Mouse (Mus musculus): ENCODE measurements at regions not wholly inside any gene's neighbourhood (a gene's known extent, or its start where the extent isn't known, plus 50 kb on each side); places are given as distances from the start of the nearest gene placed in this dataset.

- no peak for DNase-seq
Observed at GRCm38 (mm10) chr6:99979614-99980013, 253.4 kb upstream of the Prok2 start.

DNA sequence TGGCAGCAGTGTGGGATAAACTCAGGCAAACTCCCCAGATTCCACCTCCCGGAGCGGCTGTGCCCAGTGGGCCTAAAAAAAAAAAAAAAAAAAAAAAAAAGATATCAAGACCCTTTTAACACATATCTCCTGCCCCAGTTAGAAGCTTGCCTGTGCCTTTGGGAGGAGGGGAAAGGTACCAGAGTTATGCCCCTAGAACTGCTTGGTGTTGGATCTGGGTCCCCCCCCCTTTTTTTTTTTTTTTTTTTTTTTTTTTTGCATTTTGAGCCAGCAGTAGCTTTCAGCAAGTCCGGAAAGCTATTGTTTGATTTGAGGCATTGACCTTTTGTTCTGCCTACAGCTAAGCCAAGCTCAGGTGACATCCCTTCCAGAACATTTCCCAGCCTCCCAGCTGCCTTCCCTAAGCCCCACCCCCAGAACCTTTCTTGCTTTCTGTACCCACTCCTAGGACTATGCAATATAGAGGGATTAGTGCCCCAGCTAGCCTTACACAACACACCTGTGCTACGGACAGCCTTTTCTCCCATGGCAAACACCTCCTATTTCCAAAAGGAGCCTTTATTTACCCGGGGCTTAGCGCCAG is 252.1 kb upstream of the Prok2 start:
- no peak for DNase-seq

GRCm38 (mm10) chr6:99976144-99976543 is 250.0 kb upstream of the Prok2 start:
- DNase-seq = no peak

GRCm38 (mm10) chr6:99975486-99975885 is 249.3 kb upstream of the Prok2 start:
- no peak for DNase-seq

GRCm38 (mm10) chr6:99974464-99974863 is 248.3 kb upstream of the Prok2 start:
- DNase-seq = peak; percentile 21

DNA sequence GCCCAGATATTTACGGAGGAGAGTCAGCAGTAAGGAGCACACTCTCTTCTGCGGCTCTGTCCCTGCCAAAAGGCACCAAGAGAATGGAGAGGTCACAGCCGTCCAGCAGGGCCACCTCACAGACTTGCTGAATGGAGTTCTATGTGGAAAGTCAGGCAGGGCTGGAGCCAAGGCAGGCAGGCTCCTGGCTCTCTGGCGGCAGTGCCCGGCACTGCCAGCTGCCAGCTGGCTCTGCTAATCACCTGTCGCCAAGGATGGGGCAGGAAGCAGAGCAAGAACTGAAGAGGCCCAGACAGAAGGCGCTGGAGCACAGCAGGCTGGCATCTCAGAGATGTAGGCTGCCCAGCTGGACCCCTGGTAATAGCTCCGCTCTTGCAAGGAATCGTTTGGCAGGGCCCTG is 245.2 kb upstream of the Prok2 start:
- no peak for DNase-seq

DNA sequence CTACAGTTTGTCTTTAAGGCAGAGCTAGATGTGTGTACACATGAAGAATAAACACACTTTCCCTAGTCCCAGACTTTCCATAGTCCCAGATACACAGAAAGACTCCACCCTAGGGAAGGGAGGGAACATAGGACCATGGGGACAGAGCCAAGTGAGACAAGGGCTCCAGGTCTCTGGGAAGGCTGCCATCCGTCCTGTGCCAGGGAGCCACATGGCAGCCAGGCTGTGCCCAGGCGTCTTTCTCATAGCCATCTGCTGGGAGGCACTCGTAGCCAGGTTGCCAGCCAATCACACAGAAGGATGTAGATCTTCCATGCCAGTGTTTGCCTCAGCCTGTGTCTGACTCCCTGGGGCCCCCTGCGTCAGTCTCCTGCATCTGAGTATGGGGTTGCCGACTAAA is 242.7 kb upstream of the Prok2 start:
- peak; percentile 37 for DNase-seq

DNA sequence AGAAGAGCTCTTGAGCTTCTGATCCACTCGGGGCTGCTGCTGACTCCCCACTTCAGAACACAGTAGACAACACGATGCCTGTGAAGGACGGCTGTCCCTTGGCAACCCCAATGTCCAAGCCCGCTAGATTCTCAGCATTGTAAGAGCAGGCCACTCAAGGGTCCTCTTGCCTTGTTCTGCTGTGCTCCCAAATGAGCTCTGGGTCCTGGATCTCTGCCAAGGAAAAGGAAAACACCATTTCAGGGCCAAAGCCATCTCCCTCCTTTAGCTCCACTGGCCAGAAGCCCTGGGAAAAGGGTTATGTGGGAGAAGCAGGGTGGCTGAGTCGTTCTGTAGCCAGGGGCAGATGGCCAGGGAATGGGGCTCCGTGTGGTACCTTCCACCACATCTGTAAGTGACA is 241.3 kb upstream of the Prok2 start:
- DNase-seq = peak; percentile 73

DNA sequence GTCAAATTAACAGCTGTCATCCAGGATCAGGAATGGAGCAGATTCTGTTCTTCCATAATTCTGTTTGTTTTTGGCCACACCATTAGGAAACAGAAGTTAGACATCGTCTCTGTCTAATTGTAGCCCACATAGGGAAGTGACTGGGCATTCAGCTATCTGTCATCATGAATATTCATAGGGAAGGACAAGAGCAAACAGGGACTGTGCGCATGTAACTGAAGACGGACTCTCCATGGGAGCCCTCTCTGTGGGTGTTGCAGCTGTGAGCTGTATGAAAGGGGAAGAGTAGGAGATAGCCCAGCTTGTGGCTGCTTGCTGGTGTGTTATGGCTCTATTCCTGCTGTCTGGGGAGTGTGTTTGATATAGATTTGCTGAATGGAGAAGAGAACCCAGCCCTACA is 238.3 kb upstream of the Prok2 start:
- no peak for DNase-seq

DNA sequence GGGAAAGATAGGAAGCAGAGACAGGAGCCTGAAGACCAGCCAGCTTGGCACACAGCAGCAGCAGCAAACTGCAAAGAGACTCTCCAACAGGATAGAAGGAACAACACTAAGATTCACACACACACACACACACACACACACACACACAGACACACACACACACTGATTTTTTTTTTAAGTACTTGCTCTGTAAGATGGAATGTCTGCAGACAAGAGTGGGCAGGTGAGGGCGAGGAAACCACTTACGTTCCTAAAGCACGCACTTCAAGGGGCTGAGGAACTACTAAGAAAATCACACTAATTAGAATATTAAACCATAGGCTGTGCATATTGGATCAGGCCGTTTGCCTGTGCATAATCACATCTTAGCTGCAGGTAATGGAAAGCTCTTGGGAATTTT is 237.8 kb upstream of the Prok2 start:
- DNase-seq = no peak

DNA sequence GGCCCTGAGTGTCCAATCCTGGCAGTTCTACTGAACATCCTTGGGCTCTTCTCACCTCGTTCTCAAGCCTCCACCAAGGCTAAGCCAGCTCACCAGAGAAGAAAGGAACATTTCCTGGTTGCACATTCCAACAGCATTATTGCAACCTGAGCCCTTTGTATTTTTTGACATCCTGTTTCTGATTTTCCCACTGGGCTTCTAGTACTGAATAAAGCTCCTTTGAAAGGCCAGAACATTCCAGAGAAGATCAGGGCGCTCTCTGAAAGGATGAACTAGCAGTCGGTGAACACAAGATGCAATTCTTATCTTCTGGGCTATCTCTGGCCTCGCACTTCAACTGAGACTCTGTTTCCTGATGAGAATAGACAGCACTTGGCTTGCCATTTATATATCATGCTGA is 233.2 kb upstream of the Prok2 start:
- DNase-seq = no peak

- peak; percentile 55 for DNase-seq
Observed at GRCm38 (mm10) chr6:99954832-99955830, 228.9 kb upstream of the Prok2 start.

- no peak for DNase-seq
Observed at GRCm38 (mm10) chr6:99953980-99954776, 228.0 kb upstream of the Prok2 start.

DNA sequence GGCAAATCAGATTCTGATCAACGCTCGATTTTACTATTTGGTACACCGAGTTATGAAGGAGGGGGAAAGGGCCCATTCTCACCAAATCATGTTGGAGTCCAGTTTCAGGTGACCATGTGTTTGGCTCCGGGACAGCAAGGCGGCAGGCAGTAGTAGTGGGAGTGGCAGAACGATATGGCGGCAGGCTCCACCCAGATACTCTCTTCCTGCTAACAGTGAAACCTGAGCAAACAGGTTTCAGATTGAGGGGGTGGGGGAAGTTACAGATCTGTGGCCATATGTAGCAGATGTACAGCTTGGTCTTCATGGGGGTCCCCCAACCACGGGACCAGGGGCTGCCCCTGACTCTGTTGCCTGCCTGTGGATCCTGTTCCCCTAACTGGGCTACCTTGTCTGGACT is 224.6 kb upstream of the Prok2 start:
- no peak for DNase-seq

- no peak for DNase-seq
Observed at GRCm38 (mm10) chr6:99946917-99947316, 220.7 kb upstream of the Prok2 start.

- DNase-seq = no peak
Observed at GRCm38 (mm10) chr6:99946481-99946880, 220.3 kb upstream of the Prok2 start.

GRCm38 (mm10) chr6:99945691-99946090 is 219.5 kb upstream of the Prok2 start:
- no peak for DNase-seq

- DNase-seq = peak; percentile 16
Observed at GRCm38 (mm10) chr6:99942958-99943357, 216.8 kb upstream of the Prok2 start.

GRCm38 (mm10) chr6:99940118-99940517 is 213.9 kb upstream of the Prok2 start:
- DNase-seq = no peak

DNA sequence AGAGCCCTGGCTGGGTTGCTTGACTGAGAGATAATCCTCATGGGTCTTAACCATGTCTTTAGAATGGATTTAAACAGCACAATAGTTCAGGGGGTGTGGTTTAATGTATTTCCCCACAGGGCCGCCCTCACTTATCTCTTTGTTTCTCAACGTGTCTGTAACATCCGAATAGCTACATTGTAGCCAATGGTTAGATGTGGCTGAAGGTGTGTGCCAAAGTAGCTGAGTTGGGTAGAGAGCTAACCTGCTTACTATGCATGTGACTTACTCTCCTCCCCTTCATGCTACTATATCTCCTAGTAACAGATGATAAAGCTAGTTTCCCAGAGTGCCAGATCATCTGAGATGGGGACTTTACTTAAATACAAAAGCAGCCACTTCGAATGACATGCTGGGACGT is 213.2 kb upstream of the Prok2 start:
- no peak for DNase-seq

DNA sequence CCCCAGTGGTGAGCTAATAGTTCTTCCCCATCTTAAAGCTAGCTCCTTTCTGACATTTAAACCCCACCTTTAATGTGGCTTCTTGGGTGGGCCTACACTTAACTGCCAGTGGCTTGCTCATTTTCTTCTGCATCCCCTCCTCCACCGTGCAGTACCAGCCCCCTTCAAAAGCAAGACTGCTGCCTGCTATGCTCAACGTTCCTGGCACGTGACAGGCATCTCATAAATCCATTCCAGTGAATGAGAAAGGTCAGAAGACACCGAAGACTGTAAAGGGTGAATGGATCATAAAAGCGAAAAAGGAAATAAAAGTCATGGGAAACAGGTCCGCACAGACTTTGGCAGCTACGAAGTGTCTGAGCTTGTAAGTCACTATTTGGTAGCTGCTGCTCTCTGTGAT is 212.8 kb upstream of the Prok2 start:
- no peak for DNase-seq

DNA sequence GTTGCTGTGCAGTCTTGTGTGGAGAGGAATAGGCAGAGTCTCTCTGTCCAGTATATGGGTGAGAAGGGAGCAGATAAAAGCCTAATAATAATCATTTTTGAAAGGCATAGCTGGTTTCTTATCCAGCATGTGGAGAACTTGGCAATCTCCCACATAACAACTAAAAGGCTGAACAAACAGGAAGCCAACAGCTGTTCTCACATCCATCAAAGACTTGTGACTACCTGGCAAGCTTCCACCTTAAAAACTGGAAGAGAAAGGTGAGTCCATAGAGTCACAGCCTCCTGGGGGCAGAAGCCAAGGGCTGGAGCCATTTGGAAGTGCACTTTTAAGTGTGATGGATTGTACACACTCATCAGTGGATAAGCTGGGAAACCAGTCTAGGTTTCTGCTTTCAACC is 210.5 kb upstream of the Prok2 start:
- peak; percentile 24 for DNase-seq

DNA sequence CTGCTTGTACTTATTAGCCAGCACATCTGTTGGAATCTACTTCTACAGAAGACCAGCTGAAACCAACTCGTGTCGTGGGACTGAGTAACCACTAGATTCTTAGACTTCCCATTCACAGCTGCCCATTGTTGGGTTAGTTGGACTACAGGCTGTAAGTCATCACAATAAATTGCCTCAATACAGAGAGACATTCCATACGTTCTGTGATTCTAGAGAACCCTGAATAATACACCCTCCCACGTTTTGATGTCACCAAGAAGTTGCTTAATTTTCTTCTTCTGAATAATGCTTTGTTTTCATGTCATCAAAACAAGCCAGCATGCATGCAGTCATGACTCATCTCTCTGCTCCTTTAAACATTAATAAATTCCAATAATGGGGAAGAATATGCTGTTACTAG is 209.2 kb upstream of the Prok2 start:
- no peak for DNase-seq

DNA sequence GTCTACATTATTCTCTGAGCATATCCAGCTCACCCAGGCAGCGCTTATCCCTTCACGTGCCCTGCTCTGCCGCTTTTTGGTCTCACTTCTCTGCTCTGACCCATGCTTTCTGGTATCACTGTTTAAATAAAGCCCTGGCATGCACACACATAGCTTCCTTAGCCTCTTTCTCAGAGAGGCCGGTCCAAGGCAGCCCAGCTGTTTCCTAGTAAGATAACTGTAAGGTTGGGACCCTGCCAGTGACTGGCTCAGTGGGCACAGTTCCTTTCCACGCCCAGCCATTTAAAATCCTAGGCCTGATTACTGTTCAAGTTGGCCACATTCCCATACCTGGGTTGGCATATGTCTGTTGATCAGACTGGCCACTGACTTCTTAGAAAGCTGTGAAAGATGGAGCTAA is 208.2 kb upstream of the Prok2 start:
- peak; percentile 86 for DNase-seq
